Mouse (Mus musculus): ENCODE measurements around the gene Rimbp2. TPM values are rescaled to one million over a fixed set of nuclear protein-coding genes. Genes with fewer than 3 reads are reported as not detected.
"Not testable (repeated sequence)": the region's sequence is repeated elsewhere in the genome, so short reads cannot be mapped to it uniquely, and the experiment has no call there.

The Rimbp2 gene
- total RNA-seq, 2 experiments from 2014 or later, result 126 to 139 TPM

DNA sequence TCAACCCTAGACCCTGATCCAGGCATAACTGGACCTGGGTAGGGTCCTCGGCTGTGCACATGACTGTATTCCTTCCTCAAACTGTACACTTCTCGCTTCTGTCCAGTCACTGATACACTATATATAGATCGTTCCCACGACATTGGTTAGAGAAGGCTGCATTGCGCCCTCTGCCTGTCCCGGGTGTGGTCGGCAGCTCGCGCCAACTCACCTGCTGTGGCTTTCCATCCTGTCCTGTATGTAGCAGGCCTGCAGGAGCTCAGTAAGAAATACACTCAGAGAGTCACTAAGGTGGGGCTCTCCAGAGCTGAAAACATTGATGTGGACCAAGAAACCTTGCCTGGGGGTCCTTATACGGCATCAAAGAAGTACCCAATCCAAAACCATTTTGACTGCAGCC lies 17.6 kb upstream of the Rimbp2 start:
- Histone ChIP-seq H3K4me3 (no peak overlapping the region), H3K27ac (no peak overlapping the region)
- TF ChIP-seq CTCF (conservative IDR thresholded peaks at IDR 0.05), result no peak
- no peak for DNase-seq (ENCODE audit: low spot score in 2 of 2)

DNA sequence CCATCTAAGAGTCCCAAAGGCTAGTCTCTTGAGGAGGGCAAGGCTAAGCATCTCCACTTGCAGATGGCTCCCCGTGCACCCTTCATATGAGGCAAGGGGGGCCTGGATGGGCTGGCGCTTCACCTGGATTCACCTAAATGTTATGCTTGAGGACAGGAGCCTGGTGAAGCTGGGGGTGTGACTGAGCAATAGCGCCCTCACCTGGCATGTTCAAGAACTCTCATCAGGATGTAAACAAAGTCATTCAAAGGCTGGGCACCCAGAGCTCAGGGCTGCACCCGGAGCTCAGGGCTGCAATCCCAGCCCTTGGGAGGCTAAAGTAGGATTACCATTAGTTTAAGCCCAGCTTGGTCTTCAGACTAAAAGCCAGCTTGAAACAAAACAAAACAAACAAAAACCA lies 11.1 kb upstream of the Rimbp2 start:
- no peak for DNase-seq (ENCODE audit: low spot score in 2 of 2)
- Histone ChIP-seq H3K27ac (no peak overlapping the region), H3K4me3 (no peak overlapping the region)
- TF ChIP-seq CTCF (conservative IDR thresholded peaks at IDR 0.05), result peak; percentile 64

DNA sequence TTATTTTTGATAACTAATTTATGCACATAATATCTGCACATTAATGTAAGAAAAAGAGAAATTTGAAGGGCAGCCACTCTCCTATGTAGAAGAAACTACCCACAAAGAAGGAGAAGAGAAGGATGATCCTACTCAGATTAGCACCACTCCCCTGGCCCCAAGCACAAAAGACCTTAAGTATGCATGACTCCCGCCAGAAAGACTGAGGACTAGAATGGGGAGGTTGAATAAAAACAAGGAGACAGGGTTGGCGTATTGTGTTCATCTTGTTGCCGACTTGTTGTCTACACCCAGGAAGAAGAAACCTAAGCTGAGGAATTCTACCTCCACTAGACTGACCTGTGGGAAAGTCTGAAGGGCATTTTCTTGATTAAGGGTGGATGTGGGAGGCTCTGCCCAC lies 5.6 kb upstream of the Rimbp2 start:
- no peak for DNase-seq (ENCODE audit: low spot score in 2 of 2)
- H3K27ac ChIP-seq, result no peak overlapping the region
- TF ChIP-seq CTCF (conservative IDR thresholded peaks at IDR 0.05), result no peak
- H3K4me3 ChIP-seq, result no peak overlapping the region

DNA sequence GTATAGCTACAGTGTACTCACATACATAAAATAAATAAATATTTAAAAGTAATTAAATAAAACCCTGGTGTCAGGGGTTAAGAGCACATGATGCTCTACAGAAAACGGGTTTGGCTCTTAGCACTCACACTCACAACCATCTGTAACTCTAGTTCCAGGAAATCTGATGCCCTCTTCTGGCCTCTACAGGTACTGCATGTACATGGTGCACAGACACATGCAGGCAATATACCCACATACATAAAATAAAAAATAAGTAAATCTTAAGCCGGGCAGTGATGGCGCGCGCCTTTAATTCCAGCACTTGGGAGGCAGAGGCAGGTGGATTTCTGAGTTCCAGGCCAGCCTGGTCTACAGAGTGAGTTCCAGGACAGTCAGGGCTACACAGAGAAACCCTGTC lies 1.1 kb upstream of the Rimbp2 start:
- DNase-seq (ENCODE audit: low spot score in 2 of 2), result peak in 1 of 2 experiments; percentile 60
- TF ChIP-seq CTCF (conservative IDR thresholded peaks at IDR 0.05), result peak; percentile 75
- H3K4me3 ChIP-seq, result not testable (repeated sequence)

DNA sequence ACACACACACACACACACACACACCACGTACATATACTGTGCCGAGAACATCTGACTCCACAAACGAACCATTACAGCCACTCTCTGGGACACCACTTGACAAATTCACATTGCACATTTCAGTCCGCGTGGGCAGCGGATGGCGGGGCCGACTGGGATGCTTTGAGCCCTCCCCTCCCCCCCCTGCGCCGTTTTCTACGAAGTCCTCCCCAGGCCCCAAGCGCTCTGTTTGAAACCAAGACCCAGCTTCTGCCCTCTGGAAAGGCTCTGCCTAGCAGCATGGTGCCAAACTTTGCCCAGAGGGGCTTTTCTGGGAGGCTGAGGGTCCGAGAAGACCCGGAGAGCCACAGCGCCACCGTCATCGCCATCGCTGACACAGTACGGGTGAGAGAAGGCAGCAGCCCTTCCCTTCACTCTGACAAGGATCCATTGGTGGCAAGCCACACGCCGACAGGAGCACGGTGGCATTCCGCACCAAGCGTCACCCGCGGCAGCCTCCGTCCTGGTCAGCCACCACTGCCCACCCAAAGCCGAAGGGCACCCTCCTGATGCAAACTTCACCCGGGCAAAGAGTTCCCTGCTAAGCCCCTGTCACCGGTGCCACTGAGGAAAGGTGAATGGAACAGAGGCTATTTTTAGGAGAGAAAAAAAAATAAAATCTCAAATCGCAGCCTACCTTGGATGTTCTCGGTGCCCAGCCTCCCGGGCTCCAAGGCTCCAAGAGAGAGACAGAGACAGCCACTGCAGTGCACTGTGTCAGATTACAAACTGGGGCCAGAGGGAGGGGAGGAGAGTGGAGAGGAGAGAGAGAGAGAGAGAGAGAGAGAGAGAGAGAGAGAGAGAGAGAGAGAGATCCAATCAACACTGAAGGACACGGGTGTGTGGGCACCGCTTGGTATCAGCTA lies 743 bp downstream of the Rimbp2 start:
- Histone ChIP-seq H3K27ac (peak overlapping the region; percentile 98), H3K4me3 (peak overlapping the region; percentile 76)
- TF ChIP-seq CTCF (conservative IDR thresholded peaks at IDR 0.05), result no peak
- DNase-seq (ENCODE audit: low spot score in 2 of 2), result peak; percentile 47 to 55

More for the DNA sequence above, 1.1 kb upstream of the Rimbp2 start:
- not testable (repeated sequence) for H3K27ac ChIP-seq

DNA sequence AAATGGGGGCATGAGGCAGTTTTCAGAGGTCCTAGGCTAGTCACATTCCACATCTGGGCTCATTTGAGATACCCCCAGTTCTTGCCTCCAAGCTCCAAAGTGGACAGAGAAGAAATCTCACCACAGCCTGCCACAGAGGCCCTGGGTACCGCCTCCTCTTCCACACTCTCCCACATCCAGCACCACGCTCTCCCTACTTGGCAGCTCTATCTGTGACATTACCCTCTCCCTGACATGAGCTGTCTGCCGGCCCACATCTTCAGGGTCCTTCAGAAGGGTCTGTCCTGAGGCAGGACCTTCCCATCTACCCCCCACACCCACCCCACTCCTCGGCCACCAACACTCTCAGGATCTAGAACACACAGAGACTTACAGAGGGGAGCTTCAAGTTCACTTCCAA lies 1.8 kb downstream of the Rimbp2 start:
- H3K4me3 ChIP-seq, result peak overlapping the region; percentile 76
- no peak for DNase-seq (ENCODE audit: low spot score in 2 of 2)
- TF ChIP-seq CTCF (conservative IDR thresholded peaks at IDR 0.05), result no peak
- H3K27ac ChIP-seq, result peak overlapping the region; percentile 80; the same call in 1 of the 2 replicates

DNA sequence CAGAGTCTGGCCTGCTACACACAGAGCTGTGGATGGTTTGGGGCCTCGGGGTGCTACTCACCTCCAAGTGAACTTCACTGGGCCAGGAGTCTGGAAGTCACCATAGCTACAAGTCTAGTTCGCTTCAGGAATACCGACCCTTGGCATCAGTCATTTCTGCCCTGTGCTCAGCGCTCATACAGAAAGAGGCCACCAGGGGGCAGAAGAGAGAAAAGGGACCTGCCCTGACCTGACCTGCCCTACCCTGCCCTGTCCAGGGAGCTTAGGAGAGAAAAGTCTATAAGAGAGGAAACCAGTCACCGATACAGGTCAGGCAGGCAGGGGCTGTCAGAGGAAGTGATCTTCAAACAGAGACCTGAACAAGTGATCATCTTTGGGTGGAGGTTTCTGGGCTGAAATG lies 6.2 kb downstream of the Rimbp2 start:
- H3K4me3 ChIP-seq, result no peak overlapping the region
- H3K27ac ChIP-seq, result no peak overlapping the region
- peak; percentile 72 for TF ChIP-seq CTCF (conservative IDR thresholded peaks at IDR 0.05)
- no peak for DNase-seq (ENCODE audit: low spot score in 2 of 2)

DNA sequence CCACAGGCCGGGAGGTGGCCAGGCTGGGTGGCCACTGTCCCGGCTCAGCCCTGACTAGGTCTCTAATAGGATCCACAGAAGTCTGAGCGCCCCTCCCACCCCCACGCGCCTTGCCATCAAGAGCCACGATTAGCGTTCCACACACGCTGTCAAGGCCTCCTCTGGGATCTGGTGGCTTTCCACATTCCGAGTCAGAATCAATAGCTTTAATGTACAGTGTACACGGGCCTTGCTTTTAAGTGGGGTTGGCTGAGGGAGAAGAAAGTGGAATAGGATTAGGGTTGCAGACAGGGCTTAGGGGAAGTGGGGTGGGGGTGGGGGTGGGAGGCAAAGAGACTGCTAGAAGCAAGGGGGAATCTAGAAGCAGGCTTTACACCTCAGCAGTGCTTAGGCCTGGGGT lies 12.8 kb downstream of the Rimbp2 start:
- DNase-seq (ENCODE audit: low spot score in 2 of 2), result no peak
- TF ChIP-seq CTCF (conservative IDR thresholded peaks at IDR 0.05), result no peak
- no peak overlapping the region for H3K27ac ChIP-seq
- H3K4me3 ChIP-seq, result no peak overlapping the region

DNA sequence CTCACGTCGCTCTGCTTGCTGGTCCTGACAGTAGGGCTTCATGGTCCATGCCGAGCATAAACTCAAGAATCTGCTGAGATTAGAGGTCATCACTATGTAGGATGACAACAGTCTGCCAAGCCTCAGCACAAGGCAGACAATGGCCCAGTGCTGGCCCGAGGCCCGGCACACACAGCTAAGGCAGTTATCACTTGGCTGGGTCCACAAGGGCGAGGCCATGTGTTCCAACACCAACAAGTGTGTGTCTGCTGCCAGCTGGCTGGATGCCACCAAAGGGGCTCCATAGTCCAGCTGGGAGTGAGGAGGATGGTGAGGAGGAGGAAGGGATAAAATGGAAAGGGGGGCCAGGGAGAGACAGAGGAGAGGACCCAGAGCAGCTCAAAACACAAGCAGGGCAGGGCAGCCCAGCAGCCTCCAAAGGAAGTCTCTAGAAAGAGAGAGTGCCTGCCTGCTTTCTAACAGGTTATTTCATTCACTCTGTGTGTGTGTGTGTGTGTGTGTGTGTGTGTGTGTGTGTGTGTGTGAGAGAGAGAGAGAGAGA lies 17.9 kb downstream of the Rimbp2 start:
- no peak overlapping the region for H3K27ac ChIP-seq
- no peak for DNase-seq (ENCODE audit: low spot score in 2 of 2)
- TF ChIP-seq CTCF (conservative IDR thresholded peaks at IDR 0.05), result no peak
- H3K4me3 ChIP-seq, result no peak overlapping the region

DNA sequence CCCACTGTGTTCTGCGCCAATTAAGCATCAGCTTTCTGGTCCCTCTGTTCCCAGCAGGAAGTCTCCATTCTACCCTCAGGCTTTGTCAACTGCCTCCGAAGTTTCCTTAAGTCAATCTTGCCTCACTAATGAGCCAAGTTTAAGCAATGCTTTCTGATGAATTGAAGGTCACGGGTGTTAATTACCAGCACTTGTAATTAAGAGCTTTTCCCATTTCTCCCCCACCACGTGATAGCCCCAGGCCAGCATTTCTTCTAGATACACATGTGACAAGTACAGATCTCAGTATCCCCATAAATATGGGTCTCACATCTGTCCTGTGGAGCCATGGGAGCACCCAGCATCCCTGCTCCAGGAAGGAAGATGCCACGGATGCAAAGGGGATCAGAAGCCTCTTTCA lies 20.5 kb downstream of the Rimbp2 start:
- no peak overlapping the region for H3K27ac ChIP-seq
- DNase-seq (ENCODE audit: low spot score in 2 of 2), result no peak
- no peak for TF ChIP-seq CTCF (conservative IDR thresholded peaks at IDR 0.05)
- H3K4me3 ChIP-seq, result no peak overlapping the region

DNA sequence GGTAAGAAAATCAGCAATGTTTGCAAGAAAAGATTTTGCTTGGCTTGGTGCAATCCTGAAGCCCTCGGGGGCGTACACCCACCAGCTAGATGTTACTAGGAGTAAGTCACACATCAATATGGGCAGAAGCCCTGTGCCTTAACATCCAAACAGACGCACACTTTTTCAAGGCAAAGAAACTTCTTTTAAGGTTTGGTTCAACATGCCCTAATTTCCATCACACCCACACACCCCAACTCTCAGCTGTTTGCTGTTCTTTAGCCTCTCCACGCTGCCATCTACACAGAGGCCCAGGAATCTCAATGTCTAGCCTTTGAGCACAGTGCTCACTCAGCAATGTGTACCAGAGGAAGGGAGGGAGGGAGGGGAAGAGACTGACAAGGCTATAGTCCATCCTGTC lies 28.2 kb downstream of the Rimbp2 start:
- no peak for TF ChIP-seq CTCF (conservative IDR thresholded peaks at IDR 0.05)
- Histone ChIP-seq H3K27ac (peak overlapping the region; percentile 55), H3K4me3 (no peak overlapping the region)
- DNase-seq (ENCODE audit: low spot score in 2 of 2), result no peak

DNA sequence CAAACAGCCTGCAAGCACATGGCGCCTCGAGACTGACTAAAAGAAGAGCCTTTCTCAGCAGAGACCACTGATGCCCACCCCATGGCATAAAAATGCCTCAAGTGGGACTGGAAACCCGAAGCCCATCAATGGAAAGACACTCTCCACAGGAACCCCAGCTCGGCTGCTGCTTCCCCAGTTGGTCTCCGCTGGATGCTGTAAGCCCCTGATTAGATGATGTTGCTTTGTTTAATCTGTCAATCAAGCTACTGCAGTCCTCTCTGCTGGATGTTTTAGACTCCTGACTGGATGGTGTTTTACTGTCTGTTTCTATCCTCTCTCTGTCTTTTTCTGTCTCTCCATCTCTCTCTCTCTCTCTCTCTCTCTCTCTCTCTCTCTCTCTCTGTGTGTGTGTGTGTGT lies 33.2 kb downstream of the Rimbp2 start:
- Histone ChIP-seq H3K27ac (no peak overlapping the region), H3K4me3 (no peak overlapping the region)
- no peak for DNase-seq (ENCODE audit: low spot score in 2 of 2)
- no peak for TF ChIP-seq CTCF (conservative IDR thresholded peaks at IDR 0.05)

DNA sequence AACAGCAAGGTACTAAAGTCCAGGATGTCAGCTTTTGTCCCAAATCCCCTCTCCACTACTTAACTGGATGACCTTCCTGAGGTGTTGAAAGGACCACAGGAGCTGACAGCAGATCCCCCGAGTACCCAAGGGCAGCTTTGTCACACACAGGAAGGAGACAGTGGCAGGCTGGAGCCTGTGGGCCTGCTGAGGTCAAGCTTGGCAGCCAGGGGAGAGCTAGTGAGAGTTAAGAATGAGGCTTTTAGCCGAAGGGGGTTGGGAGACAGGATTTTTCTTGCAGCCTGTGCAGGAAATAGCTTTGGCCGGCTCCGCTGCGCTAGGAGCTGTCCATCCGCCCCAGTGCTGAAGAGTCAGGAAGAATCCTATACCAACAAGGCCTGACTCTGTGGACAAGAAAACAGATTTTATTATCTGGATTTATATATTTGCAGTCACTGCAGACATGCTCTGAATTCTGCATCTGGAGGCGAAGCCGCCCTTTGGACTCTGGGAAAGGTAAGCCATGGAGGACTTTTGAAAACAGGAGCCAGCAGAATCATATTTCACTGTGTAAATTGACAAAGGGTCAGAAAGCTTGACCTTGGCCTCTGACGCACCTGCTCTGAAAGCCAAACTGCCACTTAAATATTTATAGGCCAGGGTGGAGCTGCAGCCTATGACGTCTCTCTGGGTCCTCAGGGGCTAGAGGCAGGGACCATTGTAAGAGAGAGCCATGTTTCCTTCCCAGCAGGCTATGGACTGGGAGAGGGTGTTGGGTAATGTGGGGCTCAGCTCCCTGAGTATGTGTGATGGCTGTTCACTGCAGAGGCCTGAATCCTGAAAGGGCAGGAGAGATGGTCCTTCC lies 35.9 kb downstream of the Rimbp2 start:
- no peak for DNase-seq (ENCODE audit: low spot score in 2 of 2)
- Histone ChIP-seq H3K27ac (peak overlapping the region; percentile 12; the same call in 1 of the 2 replicates), H3K4me3 (no peak overlapping the region)
- no peak for TF ChIP-seq CTCF (conservative IDR thresholded peaks at IDR 0.05)

All from layer of hippocampus, adult 2 months (tissue).